Mouse (Mus musculus) heart, embryonic 14.5 days (tissue): Measurements from ENCODE around the gene Grip1. TPM values are rescaled to one million over a fixed set of nuclear protein-coding genes. Genes with fewer than 3 reads are reported as not detected.

Source experiments
- ATAC-seq: fragments of 200-750 bp; cut with Nextera tagmentation; 2 replicates; pipeline ENCODE4 v1.8.0; 2017; ENCODE audit warnings: low read depth, moderate TSS enrichment; ENCODE audit not compliant: insufficient number of reproducible peaks, insufficient read depth, low FRiP score
- H3K27ac ChIP-seq, 2 experiments: fragments of 200-500 bp in 1 of 2; fragments of 300-500 bp in 1 of 2; sonication (generic) in 1 of 2; replicated peaks in 1 of 2; 2 replicates each; pipeline ENCODE4 v1.5.1; 2012 to 2014; ENCODE audit warnings: low read depth in 2 of 2, low read length in 2 of 2, control low read depth in 1 of 2, mild to moderate bottlenecking in 1 of 2, mixed read lengths in 1 of 2; ENCODE audit not compliant: control insufficient read depth in 1 of 2, insufficient read depth in 1 of 2
- H3K27me3 ChIP-seq: fragments of 300-500 bp; sonication (generic); 2 replicates; pipeline ENCODE4 v1.6.1; 2014; ENCODE audit warnings: mild to moderate bottlenecking, low read length, control low read depth; ENCODE audit not compliant: control insufficient read depth, insufficient read depth
- H3K36me3 ChIP-seq: fragments of 300-500 bp; sonication (generic); 2 replicates; pipeline ENCODE4 v1.6.1; 2014; ENCODE audit warnings: mild to moderate bottlenecking, control low read depth, low read length, mixed read lengths; ENCODE audit not compliant: control insufficient read depth, insufficient read depth
- H3K4me1 ChIP-seq, 2 experiments: fragments of 200-500 bp in 1 of 2; fragments of 300-500 bp in 1 of 2; sonication (generic) in 1 of 2; 2 replicates each; pipeline ENCODE4 v1.6.1; 2012 to 2014; ENCODE audit warnings: low read length in 2 of 2, control low read depth in 1 of 2, mixed read lengths in 1 of 2; ENCODE audit not compliant: control insufficient read depth in 2 of 2, insufficient read depth in 2 of 2
- H3K4me2 ChIP-seq: fragments of 300-500 bp; sonication (generic); 2 replicates; pipeline ENCODE4 v1.6.1; 2014; ENCODE audit warnings: mild to moderate bottlenecking, low read length
- H3K4me3 ChIP-seq, 2 experiments: fragments of 200-500 bp in 1 of 2; fragments of 300-500 bp in 1 of 2; sonication (generic) in 1 of 2; 2 replicates each; pipeline ENCODE4 v1.5.1; 2012 to 2014; ENCODE audit warnings: low read length in 2 of 2, mild to moderate bottlenecking in 2 of 2, control low read depth in 1 of 2, low read depth in 1 of 2, moderate library complexity in 1 of 2; ENCODE audit not compliant: control insufficient read depth in 1 of 2, insufficient read depth in 1 of 2
- H3K9ac ChIP-seq: fragments of 300-500 bp; sonication (generic); 2 replicates; pipeline ENCODE4 v1.6.1; 2014; ENCODE audit warnings: mild to moderate bottlenecking, low read length
- H3K9me3 ChIP-seq: fragments of 300-500 bp; sonication (generic); 2 replicates; pipeline ENCODE4 v1.6.1; 2016; ENCODE audit warnings: low read length, control low read depth; ENCODE audit not compliant: control insufficient read depth
- WGBS: fragments of 180-500 bp; shearing (Covaris S2); extraction: QIAGEN DNeasy Blood & Tissue Kit; methylation state at CpG from one replicate; pipeline ENCODE4 v1.1.7; 2014; 5-methylcytosine and 5-hydroxymethylcytosine counted together
- polyA plus RNA-seq: library from polyadenylated mRNA; unstranded; fragments of >200 nt; fragmentation: Nextera tagmentation; extraction: Ambion mirVana; gene quantifications from 2 replicates; pipeline ENCODE4 v1.2.1, GENCODE M21; 2014

The Grip1 gene
- polyA plus RNA-seq, 1 experiment from 2014 or later: 2.9 TPM

DNA sequence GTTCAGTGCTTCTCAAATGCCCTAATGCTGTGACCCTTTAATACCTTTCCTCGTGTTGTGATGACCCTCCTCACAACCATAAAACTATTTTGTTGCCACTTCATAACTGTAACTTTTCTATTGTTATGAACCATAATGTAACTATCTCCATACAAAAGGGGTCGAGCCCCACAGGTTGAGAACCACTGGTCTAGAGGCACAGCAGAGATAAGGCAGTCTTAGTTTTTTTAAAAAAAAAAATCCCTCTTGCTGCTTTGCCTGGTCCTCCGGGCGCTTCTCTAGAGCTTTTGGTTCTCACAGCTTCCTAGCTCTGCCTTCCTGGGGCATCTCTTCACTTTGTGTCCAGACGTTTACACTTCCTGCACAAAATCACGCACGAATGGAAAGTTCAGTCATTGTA is 155.4 kb downstream of the Grip1 start:
- no peak for ATAC-seq
- Histone ChIP-seq H3K36me3 (no peaks in the 10 kb centered on the region), H3K4me3 (no peak overlapping the region), H3K27me3 (no peaks in the 10 kb centered on the region), H3K9me3 (no peaks in the 10 kb centered on the region), H3K4me1 (no peaks in the 10 kb centered on the region; a peak in 1 of 4 replicates), H3K9ac (no peak overlapping the region), H3K4me2 (no peak overlapping the region), H3K27ac (no peak overlapping the region)
- 64% methylated on average over 7 of the region's 7 CpGs for WGBS

- WGBS: 49% methylated on average over 9 of the region's 9 CpGs
Measured at GRCm38 (mm10) chr10:119610279-119610895, 156.8 kb downstream of the Grip1 start.

GRCm38 (mm10) chr10:119612034-119612433 is 158.4 kb downstream of the Grip1 start:
- WGBS: 83% methylated on average over 5 of the region's 5 CpGs
- Histone ChIP-seq H3K9ac (no peak overlapping the region), H3K4me1 (peaks cover 9 to 12% of the 10 kb centered on the region in 2 experiments), H3K9me3 (no peaks in the 10 kb centered on the region), H3K27ac (no peak overlapping the region), H3K4me2 (no peak overlapping the region), H3K36me3 (no peaks in the 10 kb centered on the region), H3K27me3 (no peaks in the 10 kb centered on the region), H3K4me3 (no peak overlapping the region)
- no peak for ATAC-seq

More at GRCm38 (mm10) chr10:119610279-119610895, 156.8 kb downstream of the Grip1 start:
- ATAC-seq: no peak
- Histone ChIP-seq H3K9ac (no peak overlapping the region), H3K36me3 (no peaks in the 10 kb centered on the region), H3K4me3 (peak overlapping the region in 1 of 2 experiments; percentile 8; a peak in 2 of 4 replicates), H3K4me2 (peak overlapping the region; percentile 47), H3K27ac (no peak overlapping the region), H3K4me1 (peaks cover 5 to 6% of the 10 kb centered on the region in 2 experiments), H3K27me3 (no peaks in the 10 kb centered on the region), H3K9me3 (no peaks in the 10 kb centered on the region)

DNA sequence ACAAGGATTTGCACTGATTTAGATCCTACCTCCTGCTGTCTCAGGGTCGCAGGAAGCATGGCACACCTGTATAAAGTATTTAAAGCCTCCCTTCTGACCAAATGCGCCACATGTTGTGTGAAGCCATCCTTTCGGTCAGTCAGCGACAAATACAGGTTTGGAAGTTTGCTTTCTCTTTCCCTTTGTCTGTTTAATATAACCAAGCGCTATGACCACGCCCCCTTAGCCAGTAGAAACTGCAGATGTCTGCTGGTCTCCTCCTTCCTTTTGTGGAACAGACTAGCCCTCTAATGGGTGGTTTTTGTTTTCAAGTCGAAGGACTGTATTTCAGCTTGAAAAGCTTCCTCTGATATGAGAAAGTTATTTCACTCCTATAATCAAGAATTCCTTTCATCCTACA is 161.1 kb downstream of the Grip1 start:
- Histone ChIP-seq H3K9me3 (no peaks in the 10 kb centered on the region), H3K4me2 (peak overlapping the region; percentile 41), H3K9ac (no peak overlapping the region), H3K27ac (peak overlapping the region; percentile 46 to 62; a peak in 3 of 4 replicates), H3K4me1 (peaks cover 9 to 12% of the 10 kb centered on the region in 2 experiments), H3K36me3 (no peaks in the 10 kb centered on the region), H3K4me3 (no peak overlapping the region), H3K27me3 (no peaks in the 10 kb centered on the region)
- ATAC-seq: no peak
- 26% methylated on average over 7 of the region's 7 CpGs for WGBS

GRCm38 (mm10) chr10:119615240-119615885 is 161.7 kb downstream of the Grip1 start:
- Histone ChIP-seq H3K27me3 (no peaks in the 10 kb centered on the region), H3K27ac (peak overlapping the region in 1 of 2 experiments; percentile 46; a peak in 1 of 4 replicates), H3K36me3 (no peaks in the 10 kb centered on the region), H3K4me3 (no peak overlapping the region), H3K9me3 (no peaks in the 10 kb centered on the region), H3K4me1 (peaks cover 9 to 12% of the 10 kb centered on the region in 2 experiments), H3K9ac (no peak overlapping the region), H3K4me2 (peak overlapping the region; percentile 41)
- WGBS: 59% methylated on average over 14 of the region's 14 CpGs
- peak; percentile 89 for ATAC-seq

DNA sequence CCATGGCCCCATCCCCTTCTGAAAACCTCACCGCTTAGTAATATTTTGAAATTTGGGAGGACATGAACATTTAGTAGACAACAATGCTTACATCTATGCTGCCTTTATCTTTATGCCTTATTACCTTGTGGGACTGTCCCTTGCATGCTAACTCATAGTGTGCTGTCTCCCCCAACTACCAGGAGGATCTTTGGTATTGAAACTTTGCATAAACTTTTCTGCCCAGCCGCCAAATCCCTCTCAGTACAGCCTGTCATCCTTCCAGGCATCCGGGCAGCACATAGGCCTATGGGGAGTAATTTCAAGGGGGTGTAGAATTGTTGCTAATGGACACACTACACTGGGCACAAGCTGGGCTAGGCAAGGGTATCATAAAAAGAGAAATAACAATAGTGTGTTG is 162.4 kb downstream of the Grip1 start:
- Histone ChIP-seq H3K9ac (no peak overlapping the region), H3K27me3 (no peaks in the 10 kb centered on the region), H3K9me3 (no peaks in the 10 kb centered on the region), H3K4me3 (no peak overlapping the region), H3K4me1 (peaks cover 9 to 12% of the 10 kb centered on the region in 2 experiments), H3K4me2 (no peak overlapping the region), H3K27ac (no peak overlapping the region), H3K36me3 (no peaks in the 10 kb centered on the region)
- WGBS: 73% methylated on average over 3 of the region's 3 CpGs
- ATAC-seq: no peak

- Histone ChIP-seq H3K4me1 (peaks cover 4% of the 10 kb centered on the region in 2 experiments; a peak in 1 of 4 replicates), H3K36me3 (no peaks in the 10 kb centered on the region), H3K27ac (no peak overlapping the region), H3K9me3 (no peaks in the 10 kb centered on the region), H3K4me2 (no peak overlapping the region), H3K27me3 (no peaks in the 10 kb centered on the region), H3K9ac (no peak overlapping the region), H3K4me3 (no peak overlapping the region)
- ATAC-seq: no peak
- 42% methylated on average over 4 of the region's 4 CpGs for WGBS
Measured at GRCm38 (mm10) chr10:119628656-119629055, 175.0 kb downstream of the Grip1 start.
